Mouse (Mus musculus) limb, embryonic 10.5 days (tissue): Measurements from ENCODE around the gene Pex11g. TPM values are rescaled to one million over a fixed set of nuclear protein-coding genes. Genes with fewer than 3 reads are reported as not detected.

Experiments
- DNase-seq: peaks from one replicate; pipeline ENCODE4 v3.0.0-alpha.2; 2017; ENCODE audit warnings: low spot score
- H3K27ac ChIP-seq: fragments of 300-500 bp; sonication (generic); 2 replicates; pipeline ENCODE4 v1.5.1; 2016; ENCODE audit warnings: mild to moderate bottlenecking
- H3K27me3 ChIP-seq: fragments of 300-500 bp; sonication (generic); 2 replicates; pipeline ENCODE4 v1.6.1; 2016; ENCODE audit warnings: low read depth, mild to moderate bottlenecking; ENCODE audit not compliant: poor library complexity, severe bottlenecking
- H3K36me3 ChIP-seq: fragments of 300-500 bp; sonication (generic); 2 replicates; pipeline ENCODE4 v1.6.1; 2016; ENCODE audit warnings: mild to moderate bottlenecking, moderate library complexity
- H3K4me1 ChIP-seq: fragments of 300-500 bp; sonication (generic); 2 replicates; pipeline ENCODE4 v1.6.1; 2016
- H3K4me3 ChIP-seq: fragments of 300-500 bp; sonication (generic); 2 replicates; pipeline ENCODE4 v1.5.1; 2016; ENCODE audit warnings: mild to moderate bottlenecking, moderate library complexity
- H3K9me3 ChIP-seq: fragments of 300-500 bp; sonication (generic); replicated peaks from 2 replicates; pipeline ENCODE4 v1.6.1; 2016; ENCODE audit warnings: mild to moderate bottlenecking
- WGBS: fragments of 180-500 bp; shearing (Covaris S2); methylation state at CpG from one replicate; pipeline ENCODE4 v1.1.7; 2016; 5-methylcytosine and 5-hydroxymethylcytosine counted together
- polyA plus RNA-seq: library from polyadenylated mRNA; unstranded; fragments of >200 nt; fragmentation: Nextera tagmentation; extraction: Ambion mirVana; gene quantifications from 2 replicates; pipeline ENCODE4 v1.2.1, GENCODE M21; 2016

The Pex11g gene
- polyA plus RNA-seq: 6.3 and 7.6 TPM in 2 replicates

- peak; percentile 99 for DNase-seq
- Histone ChIP-seq H3K9me3 (no peaks in the 10 kb centered on the region), H3K4me1 (peaks cover 13% of the 10 kb centered on the region), H3K27me3 (no peaks in the 10 kb centered on the region), H3K36me3 (no peaks in the 10 kb centered on the region), H3K27ac (peak within 1 kb of the TSS; percentile 96), H3K4me3 (peak within 1 kb of the TSS; percentile 61)
- 9% methylated on average over 32 of the region's 32 CpGs for WGBS
These were observed at the start of gene Pex11g for GRCm38 (mm10) chr8:3467006-3467885. Gene Pex11g, minus strand, starts transcription at chr8:3467680.

GRCm38 (mm10) chr8:3517117-3517495, 49.6 kb upstream of the Pex11g start:
- Histone ChIP-seq H3K9me3 (no peaks in the 10 kb centered on the region), H3K27ac (peak overlapping the region; percentile 82), H3K4me3 (peak overlapping the region; percentile 61), H3K4me1 (peaks cover 27% of the 10 kb centered on the region), H3K36me3 (peaks cover 31% of the 10 kb centered on the region), H3K27me3 (no peaks in the 10 kb centered on the region)
- 8% methylated on average over 16 of the region's 16 CpGs for WGBS
- DNase-seq: peak; percentile 49

GRCm38 (mm10) chr8:3516450-3517116, 49.1 kb upstream of the Pex11g start:
- H3K27ac ChIP-seq: peak overlapping the region; percentile 82

GRCm38 (mm10) chr8:3515771-3516417, 48.4 kb upstream of the Pex11g start:
- Histone ChIP-seq H3K27ac (peak overlapping the region; percentile 82), H3K4me1 (peaks cover 27% of the 10 kb centered on the region), H3K36me3 (peaks cover 35% of the 10 kb centered on the region), H3K27me3 (no peaks in the 10 kb centered on the region), H3K9me3 (no peaks in the 10 kb centered on the region), H3K4me3 (peak overlapping the region; percentile 61)
- WGBS: under 1% methylated on average over 25 of the region's 25 CpGs
- DNase-seq: peak; percentile 62

More at GRCm38 (mm10) chr8:3516450-3517116, 49.1 kb upstream of the Pex11g start:
- Histone ChIP-seq H3K27me3 (no peaks in the 10 kb centered on the region), H3K4me3 (peak overlapping the region; percentile 61), H3K4me1 (peaks cover 27% of the 10 kb centered on the region), H3K36me3 (peaks cover 31% of the 10 kb centered on the region), H3K9me3 (no peaks in the 10 kb centered on the region)
- DNase-seq: peak; percentile 91
- WGBS: 1% methylated on average over 36 of the region's 36 CpGs

- WGBS: under 1% methylated on average over 25 of the region's 25 CpGs
- DNase-seq: peak; percentile 90
These were observed 47.8 kb upstream of the Pex11g start, which contains the start of gene Pnpla6 for GRCm38 (mm10) chr8:3515260-3515671. Gene Pnpla6, plus strand, starts transcription at chr8:3515384.

GRCm38 (mm10) chr8:3514681-3515247, 47.3 kb upstream of the Pex11g start:
- Histone ChIP-seq H3K4me3 (peak overlapping the region; percentile 61), H3K27ac (peak overlapping the region; percentile 82), H3K4me1 (peaks cover 27% of the 10 kb centered on the region), H3K9me3 (no peaks in the 10 kb centered on the region), H3K36me3 (peaks cover 46% of the 10 kb centered on the region), H3K27me3 (no peaks in the 10 kb centered on the region)
- WGBS: 37% methylated on average over 13 of the region's 13 CpGs
- DNase-seq: no peak

More at GRCm38 (mm10) chr8:3515260-3515671, 47.8 kb upstream of the Pex11g start, which contains the start of gene Pnpla6:
- H3K27ac ChIP-seq: peak within 1 kb of the TSS; percentile 82
- H3K9me3 ChIP-seq: no peaks in the 10 kb centered on the region
- peaks cover 41% of the 10 kb centered on the region for H3K36me3 ChIP-seq
- H3K4me1 ChIP-seq: peaks cover 27% of the 10 kb centered on the region
- no peaks in the 10 kb centered on the region for H3K27me3 ChIP-seq
- peak within 1 kb of the TSS; percentile 61 for H3K4me3 ChIP-seq

- H3K9me3 ChIP-seq: no peaks in the 10 kb centered on the region
- DNase-seq: no peak
- H3K4me1 ChIP-seq: no peaks in the 10 kb centered on the region
- no peak overlapping the region for H3K27ac ChIP-seq
- 87% methylated on average over 6 of the region's 6 CpGs for WGBS
- no peaks in the 10 kb centered on the region for H3K27me3 ChIP-seq
- H3K4me3 ChIP-seq: no peak overlapping the region
- H3K36me3 ChIP-seq: peaks cover 86% of the 10 kb centered on the region
These were observed 40.7 kb upstream of the Pex11g start for GRCm38 (mm10) chr8:3507979-3508754.

- 73% methylated on average over 4 of the region's 4 CpGs for WGBS
These were observed 34.7 kb upstream of the Pex11g start for GRCm38 (mm10) chr8:3502217-3502616.

GRCm38 (mm10) chr8:3500235-3501090, 33.0 kb upstream of the Pex11g start, which contains the start of gene Mcoln1:
Gene Mcoln1, plus strand, starts transcription at chr8:3500457.
- WGBS: under 1% methylated on average over 70 of the region's 70 CpGs
- peak within 1 kb of the TSS; percentile 95 for H3K27ac ChIP-seq
- peak; percentile 98 for DNase-seq
- H3K36me3 ChIP-seq: peaks cover 41% of the 10 kb centered on the region
- H3K9me3 ChIP-seq: peaks cover 11% of the 10 kb centered on the region
- peaks cover 17% of the 10 kb centered on the region for H3K4me1 ChIP-seq
- peak within 1 kb of the TSS; percentile 77 for H3K4me3 ChIP-seq
- no peaks in the 10 kb centered on the region for H3K27me3 ChIP-seq

More at GRCm38 (mm10) chr8:3502217-3502616, 34.7 kb upstream of the Pex11g start:
- Histone ChIP-seq H3K36me3 (peaks cover 41% of the 10 kb centered on the region), H3K4me3 (no peak overlapping the region), H3K9me3 (no peaks in the 10 kb centered on the region), H3K4me1 (peaks cover 17% of the 10 kb centered on the region), H3K27ac (no peak overlapping the region; the same call in 1 of the 2 replicates), H3K27me3 (no peaks in the 10 kb centered on the region)
- no peak for DNase-seq

GRCm38 (mm10) chr8:3499751-3500150, 32.3 kb upstream of the Pex11g start:
- WGBS: 7% methylated on average over 8 of the region's 8 CpGs
- no peak for DNase-seq
- peaks cover 17% of the 10 kb centered on the region for H3K9me3 ChIP-seq
- H3K36me3 ChIP-seq: peaks cover 44% of the 10 kb centered on the region
- peak overlapping the region; percentile 95 for H3K27ac ChIP-seq
- H3K4me3 ChIP-seq: peak overlapping the region; percentile 77
- H3K4me1 ChIP-seq: peaks cover 17% of the 10 kb centered on the region
- no peaks in the 10 kb centered on the region for H3K27me3 ChIP-seq

- H3K4me1 ChIP-seq: peaks cover 23% of the 10 kb centered on the region
- H3K27me3 ChIP-seq: no peaks in the 10 kb centered on the region
- peaks cover 49% of the 10 kb centered on the region for H3K36me3 ChIP-seq
- peaks cover 20% of the 10 kb centered on the region for H3K9me3 ChIP-seq
- no peak overlapping the region for H3K27ac ChIP-seq
- no peak overlapping the region for H3K4me3 ChIP-seq
- 92% methylated on average over 3 of the region's 3 CpGs for WGBS
- no peak for DNase-seq
These were observed 31.1 kb upstream of the Pex11g start for GRCm38 (mm10) chr8:3498583-3498982.
